Mouse (Mus musculus): Measurements from ENCODE around the gene Lrp10. TPM values are rescaled to one million over a fixed set of nuclear protein-coding genes. Genes with fewer than 3 reads are reported as not detected.

The Lrp10 gene
- total and polyA plus RNA-seq, 3 experiments = 116 to 262 (median 139) TPM

Other genes with a start within 250 kb of the Lrp10 start
- gene Dad1, start 210.0 kb upstream of the Lrp10 start, total RNA-seq (2021) = 100 to 1,000 TPM; 385 to 398 TPM
- gene Dad1, start 210.0 kb upstream of the Lrp10 start, polyA plus RNA-seq (2012; rRNA removed) = 1,369 and 1,819 TPM in 2 replicates
- 100 to 1,000 TPM; 490 to 694 TPM for gene Abhd4, start 209.9 kb upstream of the Lrp10 start, total RNA-seq (2021)
- 397 and 541 TPM in 2 replicates for gene Abhd4, start 209.9 kb upstream of the Lrp10 start, polyA plus RNA-seq (2012; rRNA removed)
- not detected for gene Olfr49, start 179.2 kb upstream of the Lrp10 start, total RNA-seq (2021)
- 0.01 TPM in 1 of 2 replicates, not detected in the other for gene Olfr49, start 179.2 kb upstream of the Lrp10 start, polyA plus RNA-seq (2012; rRNA removed)
- gene Oxa1l, start 103.3 kb upstream of the Lrp10 start, total RNA-seq (2021) = 100 to 1,000 TPM in 1 of 2 experiments, 10 to 100 TPM in 1; 95.8 to 109 TPM
- gene Oxa1l, start 103.3 kb upstream of the Lrp10 start, polyA plus RNA-seq (2012; rRNA removed) = 461 and 500 TPM in 2 replicates
- 1 to 10 TPM; 2.8 to 3.9 TPM for gene Slc7a7, start 46.4 kb upstream of the Lrp10 start, total RNA-seq (2021)
- gene Slc7a7, start 46.4 kb upstream of the Lrp10 start, polyA plus RNA-seq (2012; rRNA removed) = 3.7 and 4.2 TPM in 2 replicates
- 100 to 1,000 TPM; 162 to 202 TPM for gene Mrpl52, start 37.2 kb upstream of the Lrp10 start, total RNA-seq (2021)
- gene Mrpl52, start 37.2 kb upstream of the Lrp10 start, polyA plus RNA-seq (2012; rRNA removed) = 2,091 and 3,081 TPM in 2 replicates
- 10 to 100 TPM; 36.2 to 39.9 TPM for gene Mmp14, start 32.5 kb upstream of the Lrp10 start, total RNA-seq (2021)
- 173 and 192 TPM in 2 replicates for gene Mmp14, start 32.5 kb upstream of the Lrp10 start, polyA plus RNA-seq (2012; rRNA removed)
- gene Rem2, start 12.0 kb downstream of the Lrp10 start, total RNA-seq (2021) = under 1 TPM; 0.29 to 0.45 TPM
- 0.40 and 0.49 TPM in 2 replicates for gene Rem2, start 12.0 kb downstream of the Lrp10 start, polyA plus RNA-seq (2012; rRNA removed)
- gene Prmt5, start 53.4 kb downstream of the Lrp10 start, total RNA-seq (2021) = 10 to 100 TPM; 45.2 to 47.4 TPM
- gene Prmt5, start 53.4 kb downstream of the Lrp10 start, polyA plus RNA-seq (2012; rRNA removed) = 39.1 and 44.3 TPM in 2 replicates
- gene Haus4, start 90.5 kb downstream of the Lrp10 start, total RNA-seq (2021) = 10 to 100 TPM; 13.9 to 26.6 TPM
- 20.4 and 21.0 TPM in 2 replicates for gene Haus4, start 90.5 kb downstream of the Lrp10 start, polyA plus RNA-seq (2012; rRNA removed)
- 10 to 100 TPM; 14.4 to 30.3 TPM for gene Ajuba, start 113.4 kb downstream of the Lrp10 start, total RNA-seq (2021)
- gene Ajuba, start 113.4 kb downstream of the Lrp10 start, polyA plus RNA-seq (2012; rRNA removed) = 47.0 and 56.9 TPM in 2 replicates
- gene 4931414P19Rik, start 141.9 kb downstream of the Lrp10 start, total RNA-seq (2021) = 1 to 10 TPM; 2.9 to 8.2 TPM
- gene 4931414P19Rik, start 141.9 kb downstream of the Lrp10 start, polyA plus RNA-seq (2012; rRNA removed) = 7.4 and 9.6 TPM in 2 replicates
- gene Psmb5, start 153.9 kb downstream of the Lrp10 start, total RNA-seq (2021) = 100 to 1,000 TPM; 317 to 332 TPM
- 267 and 322 TPM in 2 replicates for gene Psmb5, start 153.9 kb downstream of the Lrp10 start, polyA plus RNA-seq (2012; rRNA removed)
- gene Psmb11, start 157.3 kb downstream of the Lrp10 start, total RNA-seq (2021) = not detected
- not detected in 2 replicates for gene Psmb11, start 157.3 kb downstream of the Lrp10 start, polyA plus RNA-seq (2012; rRNA removed)
- gene Gm17606, start 176.8 kb downstream of the Lrp10 start, total RNA-seq (2021) = not detected
- gene Gm17606, start 176.8 kb downstream of the Lrp10 start, polyA plus RNA-seq (2012; rRNA removed) = not detected in 2 replicates
- 1 to 10 TPM in 1 of 2 experiments, under 1 TPM in 1; 0.66 to 1.7 TPM for gene Cdh24, start 177.2 kb downstream of the Lrp10 start, total RNA-seq (2021)
- gene Cdh24, start 177.2 kb downstream of the Lrp10 start, polyA plus RNA-seq (2012; rRNA removed) = 4.4 and 6.6 TPM in 2 replicates
- gene 1700123O20Rik, start 222.1 kb downstream of the Lrp10 start, total RNA-seq (2021) = 10 to 100 TPM; 39.8 to 41.7 TPM
- gene 1700123O20Rik, start 222.1 kb downstream of the Lrp10 start, polyA plus RNA-seq (2012; rRNA removed) = 52.7 and 81.0 TPM in 2 replicates
- 100 to 1,000 TPM; 120 to 177 TPM for gene Acin1, start 222.8 kb downstream of the Lrp10 start, total RNA-seq (2021)
- 93.0 and 109 TPM in 2 replicates for gene Acin1, start 222.8 kb downstream of the Lrp10 start, polyA plus RNA-seq (2012; rRNA removed)
- gene Gm29776, start 234.7 kb downstream of the Lrp10 start, total RNA-seq (2021) = not detected
- gene Gm29776, start 234.7 kb downstream of the Lrp10 start, polyA plus RNA-seq (2012; rRNA removed) = 0.07 and 0.08 TPM in 2 replicates
- not detected for gene Cebpe, start 248.0 kb downstream of the Lrp10 start, total RNA-seq (2021)
- 0.18 and 0.52 TPM in 2 replicates for gene Cebpe, start 248.0 kb downstream of the Lrp10 start, polyA plus RNA-seq (2012; rRNA removed)

Data from adrenal gland, adult 2 months (tissue).